9 mouse cellular contexts compared by ENCODE assay signal in the genomic region with DNA sequence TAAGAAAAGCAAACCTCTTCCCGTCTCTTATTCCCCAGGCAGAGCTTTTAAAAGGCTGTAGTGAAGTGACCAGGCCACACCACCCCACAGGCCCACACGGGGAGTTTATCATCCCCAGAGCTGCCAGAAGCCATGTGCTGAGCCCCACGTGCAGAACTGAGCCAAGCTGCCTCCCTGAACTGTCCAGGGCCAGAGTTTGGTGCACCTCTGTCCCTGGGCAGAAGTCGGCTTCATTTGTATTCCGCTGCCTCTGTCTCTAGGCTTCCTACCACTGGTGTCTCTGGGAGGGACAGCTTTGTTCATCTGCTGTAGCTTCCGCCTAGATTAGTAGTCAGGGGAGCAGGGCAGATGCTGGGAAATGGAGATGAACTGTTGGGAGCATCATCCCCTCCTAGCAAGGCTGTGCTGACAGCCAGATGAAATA.
DNase-seq lines count a peak whose midpoint lies in the region; ATAC-seq and TF ChIP-seq lines count a peak whose summit lies in the region.
"Had no signal": no experiment of that assay in that cellular context is flagged by ENCODE, and none has a peak within 500 bp of the region (broad histone marks: within the 10 kb centered on the region; RNA-seq: fewer than 3 reads in every experiment).

No protein-coding gene starts in this region.

- no peak overlapping the region for H3K4me2 ChIP-seq in heart, embryonic 15.5 days
- H3K4me2 ChIP-seq in embryonic facial prominence, embryonic 12.5 days (replicated peaks) = no peak overlapping the region
- H3K4me2 ChIP-seq in forebrain, postnatal 0 days (ENCODE audit: low read depth) = no peak overlapping the region
- H3K4me2 ChIP-seq in midbrain, embryonic 12.5 days (replicated peaks) = peak overlapping the region; percentile 2; the same call in 1 of the 2 replicates

- no peaks in the 10 kb centered on the region for H3K27me3 ChIP-seq in heart, embryonic 15.5 days
- no peaks in the 10 kb centered on the region for H3K27me3 ChIP-seq in embryonic facial prominence, embryonic 12.5 days
- no peaks in the 10 kb centered on the region for H3K27me3 ChIP-seq in forebrain, postnatal 0 days (ENCODE audit: insufficient read depth, low read length)
- H3K27me3 ChIP-seq in midbrain, embryonic 12.5 days = no peaks in the 10 kb centered on the region; the same call in 1 of the 2 replicates
- H3K27me3 ChIP-seq: Patski had no signal

- no peaks in the 10 kb centered on the region for H3K9me3 ChIP-seq in heart, embryonic 15.5 days (replicated peaks)
- no peaks in the 10 kb centered on the region for H3K9me3 ChIP-seq in embryonic facial prominence, embryonic 12.5 days
- H3K9me3 ChIP-seq in forebrain, postnatal 0 days (ENCODE audit: low read length) = no peaks in the 10 kb centered on the region
- no peaks in the 10 kb centered on the region for H3K9me3 ChIP-seq in midbrain, embryonic 12.5 days

- no peak for TF ChIP-seq CTCF in forebrain, postnatal 0 days (IDR thresholded peaks at IDR 0.05; ENCODE audit: low read depth)

- DNase-seq in heart, adult 18-20 months = no peak
- peak; percentile 59 for DNase-seq in forebrain, postnatal 0 days
- DNase-seq in frontal cortex, postnatal 36 days (ENCODE audit: low spot score in 2 of 2) = no peak
- DNase-seq in layer of hippocampus, postnatal 14 days (ENCODE audit: low spot score in 2 of 2) = no peak

- ATAC-seq in heart, embryonic 15.5 days (replicated peaks; ENCODE audit: insufficient number of reproducible peaks, insufficient read depth, low FRiP score, low read depth) = no peak
- no peak for ATAC-seq in embryonic facial prominence, embryonic 12.5 days (ENCODE audit: insufficient number of reproducible peaks, insufficient read depth, low FRiP score, low TSS enrichment)
- ATAC-seq in forebrain, postnatal 0 days = peak; percentile 60
- peak; percentile 77 for ATAC-seq in midbrain, embryonic 12.5 days (ENCODE audit: low FRiP score, low read depth)
- ATAC-seq in monocyte, adult 5-6 weeks (replicated peaks; ENCODE audit: insufficient number of reproducible peaks, low FRiP score, low TSS enrichment, poor library complexity, severe bottlenecking) = no peak

- H3K36me3 ChIP-seq in heart, embryonic 15.5 days = no peaks in the 10 kb centered on the region
- no peaks in the 10 kb centered on the region for H3K36me3 ChIP-seq in embryonic facial prominence, embryonic 12.5 days
- H3K36me3 ChIP-seq in forebrain, postnatal 0 days (ENCODE audit: insufficient read depth) = peaks cover 32% of the 10 kb centered on the region
- H3K36me3 ChIP-seq in midbrain, embryonic 12.5 days = peaks cover 10% of the 10 kb centered on the region; the same call in 1 of the 2 replicates

- WGBS in heart, embryonic 15.5 days = 52% methylated on average over 6 of the region's 6 CpGs
- WGBS in embryonic facial prominence, embryonic 12.5 days = 40% methylated on average over 6 of the region's 6 CpGs
- WGBS in forebrain, postnatal 0 days = 9% methylated on average over 6 of the region's 6 CpGs
- 10% methylated on average over 6 of the region's 6 CpGs for WGBS in midbrain, embryonic 12.5 days

- peak overlapping the region; percentile 57 for H3K27ac ChIP-seq in heart, embryonic 15.5 days
- H3K27ac ChIP-seq in embryonic facial prominence, embryonic 12.5 days = peak overlapping the region; percentile 87
- H3K27ac ChIP-seq in forebrain, postnatal 0 days (ENCODE audit: low read depth, low read length) = peak overlapping the region; percentile 93
- H3K27ac ChIP-seq in midbrain, embryonic 12.5 days (replicated peaks) = peak overlapping the region; percentile 98

- H3K9ac ChIP-seq in heart, embryonic 15.5 days = no peak overlapping the region
- no peak overlapping the region for H3K9ac ChIP-seq in embryonic facial prominence, embryonic 12.5 days
- peak overlapping the region; percentile 49 for H3K9ac ChIP-seq in forebrain, postnatal 0 days
- peak overlapping the region; percentile 54; the same call in 1 of the 2 replicates for H3K9ac ChIP-seq in midbrain, embryonic 12.5 days (replicated peaks)

- peaks cover 41% of the 10 kb centered on the region for H3K4me1 ChIP-seq in heart, embryonic 15.5 days (replicated peaks)
- H3K4me1 ChIP-seq in embryonic facial prominence, embryonic 12.5 days = peaks cover 56% of the 10 kb centered on the region
- peaks cover 30% of the 10 kb centered on the region for H3K4me1 ChIP-seq in forebrain, postnatal 0 days (ENCODE audit: insufficient read depth)
- peaks cover 58% of the 10 kb centered on the region for H3K4me1 ChIP-seq in midbrain, embryonic 12.5 days

- no peak overlapping the region for H3K4me3 ChIP-seq in heart, embryonic 15.5 days
- no peak overlapping the region for H3K4me3 ChIP-seq in embryonic facial prominence, embryonic 12.5 days
- no peak overlapping the region for H3K4me3 ChIP-seq in forebrain, postnatal 0 days (ENCODE audit: low read depth, low read length)
- no peak overlapping the region for H3K4me3 ChIP-seq in midbrain, embryonic 12.5 days

Comparison
In these comparisons a context has a peak if more than half of its experiments do, and no peak if none do; other contexts are left out.
1. ATAC-seq: peak in forebrain, postnatal 0 days (single experiment) and midbrain, embryonic 12.5 days (single experiment); none in heart, embryonic 15.5 days (single experiment), embryonic facial prominence, embryonic 12.5 days (single experiment) and monocyte, adult 5-6 weeks (single experiment).
2. H3K9ac ChIP-seq: peak in forebrain, postnatal 0 days (single experiment) and midbrain, embryonic 12.5 days (single experiment); none in heart, embryonic 15.5 days (single experiment) and embryonic facial prominence, embryonic 12.5 days (single experiment).
3. Peak in every context shown above with its lines, with median percentiles within 50 percentile points of each other: H3K27ac ChIP-seq.